In the genomic region with DNA sequence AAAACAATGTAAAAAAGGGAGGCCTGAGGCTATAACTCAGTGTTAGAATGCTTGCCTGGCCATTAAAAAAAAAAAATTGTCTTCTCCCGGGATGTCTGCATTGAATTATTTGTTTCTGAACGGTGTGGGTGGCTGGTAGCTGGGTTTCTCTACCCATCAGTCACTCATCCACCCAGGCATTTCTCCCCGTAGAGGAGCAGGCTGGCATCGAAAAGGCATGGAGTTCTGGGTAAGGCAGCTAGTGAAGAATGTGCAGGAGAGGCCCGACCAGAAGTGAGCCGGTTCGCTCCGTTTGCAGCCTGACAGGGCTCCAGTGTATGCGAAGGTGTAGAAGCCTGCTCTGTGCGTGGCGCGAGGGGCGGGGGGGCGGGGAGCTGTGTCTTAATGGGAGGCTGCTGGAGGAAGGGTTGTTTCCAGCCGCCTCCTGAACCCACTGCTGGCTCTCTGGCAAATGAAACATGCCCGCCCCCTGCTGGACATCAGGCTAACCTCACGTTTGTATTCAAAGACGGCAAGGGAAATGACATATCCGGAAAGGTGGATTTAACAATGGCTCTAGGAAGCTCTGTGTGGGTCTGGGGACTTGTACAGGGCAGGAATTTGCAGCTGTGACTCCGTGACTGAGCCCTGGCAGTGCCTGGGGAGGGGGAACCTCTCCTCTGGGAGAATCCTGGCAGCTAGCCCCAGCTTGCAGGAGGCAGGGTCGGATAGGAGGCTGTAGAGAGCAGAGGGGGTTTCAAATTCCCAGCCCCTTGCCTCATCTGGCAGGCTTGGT, we compare ENCODE assay signal across 8 mouse cellular contexts. TPM values are rescaled to one million over a fixed set of nuclear protein-coding genes. Genes with fewer than 3 reads are reported as not detected.
A peak's percentile ranks its signal among the peaks of the same experiment; 100 is the strongest.
DNase-seq lines count a peak whose midpoint lies in the region; ATAC-seq and TF ChIP-seq lines count a peak whose summit lies in the region.

No protein-coding gene starts in this region.

- ATAC-seq in hindbrain, postnatal 0 days: peak; percentile 83

- DNase-seq in R1 (ENCODE audit: low read depth, low spot score): peak; percentile 89
- peak; percentile 95 to 97 for DNase-seq in cerebellum, postnatal 25 days
- DNase-seq in gastrocnemius, adult 2 months: peak; percentile 87
- DNase-seq in hindbrain, postnatal 0 days (ENCODE audit: low spot score): peak; percentile 95
- DNase-seq in left cerebral cortex, adult 18-20 months (ENCODE audit: low spot score in 2 of 2): peak; percentile 93 to 96
- DNase-seq in right cerebral cortex, adult 2 months (ENCODE audit: low spot score in 2 of 2): peak; percentile 97
- peak; percentile 75 for DNase-seq in urinary bladder, postnatal 10 days (ENCODE audit: low spot score)

- H3K4me3 ChIP-seq in gastrocnemius, adult 2 months: peak overlapping the region; percentile 32; the same call in 1 of the 2 replicates
- H3K4me3 ChIP-seq in hindbrain, postnatal 0 days (ENCODE audit: low read length): no peak overlapping the region
- H3K4me3 ChIP-seq in megakaryocyte, embryonic 14.5 days (replicated peaks): peak overlapping the region; percentile 86

- H3K9me3 ChIP-seq in hindbrain, postnatal 0 days (ENCODE audit: low read length): no peaks in the 10 kb centered on the region
- peaks cover 4% of the 10 kb centered on the region for H3K9me3 ChIP-seq in megakaryocyte, embryonic 14.5 days

- 4% methylated on average over 21 of the region's 21 CpGs for WGBS in hindbrain, postnatal 0 days

- peak overlapping the region; percentile 40 for H3K4me2 ChIP-seq in hindbrain, postnatal 0 days (ENCODE audit: low read depth, low read length)

- no peaks in the 10 kb centered on the region for H3K27me3 ChIP-seq in hindbrain, postnatal 0 days (ENCODE audit: insufficient read depth, low read length)
- peaks cover 78% of the 10 kb centered on the region for H3K27me3 ChIP-seq in megakaryocyte, embryonic 14.5 days (replicated peaks)

- intact Hi-C loops in gastrocnemius, adult 2 months (cut with DNase I): loop anchor here (1.0 kb wide), 1 partner anchor 88 kb away; no protein-coding TSS in a partner anchor

- TF ChIP-seq CTCF in gastrocnemius, adult 2 months (IDR thresholded peaks at IDR 0.05): peak; percentile 87
- TF ChIP-seq CTCF in hindbrain, postnatal 0 days (IDR thresholded peaks at IDR 0.05; ENCODE audit: low read depth): peak; percentile 93

- no peaks in the 10 kb centered on the region for H3K36me3 ChIP-seq in hindbrain, postnatal 0 days (ENCODE audit: insufficient read depth, low read length)
- no peaks in the 10 kb centered on the region for H3K36me3 ChIP-seq in megakaryocyte, embryonic 14.5 days (replicated peaks; ENCODE audit: low read length)

- peaks cover 18% of the 10 kb centered on the region for H3K4me1 ChIP-seq in hindbrain, postnatal 0 days (ENCODE audit: insufficient read depth, low read length)
- H3K4me1 ChIP-seq in megakaryocyte, embryonic 14.5 days: peaks cover 10% of the 10 kb centered on the region

- H3K9ac ChIP-seq in hindbrain, postnatal 0 days (replicated peaks; ENCODE audit: low read length): no peak overlapping the region; the same call in 1 of the 2 replicates

- H3K27ac ChIP-seq in gastrocnemius, adult 2 months: no peak overlapping the region; the same call in 1 of the 2 replicates
- peak overlapping the region; percentile 43 for H3K27ac ChIP-seq in hindbrain, postnatal 0 days

RNA-seq across cellular contexts. Expression of gene Laptm5, which starts 34.5 kb away (rescaled TPM):
- total RNA-seq in gastrocnemius, adult 2 months (2021): 1 to 10 TPM; 2.5 to 5.3 TPM
- 42.8 and 71.4 TPM in 2 replicates for total RNA-seq in hindbrain, postnatal 0 days (2014; rRNA removed)
- polyA plus RNA-seq in hindbrain, postnatal 0 days (2015; fragmentation: Nextera tagmentation; extraction: Ambion mirVana): 40.8 and 43.1 TPM in 2 replicates
- 10 to 100 TPM; 34.2 to 35.2 TPM for total RNA-seq in left cerebral cortex, adult 18-20 months (2021)
- polyA plus RNA-seq in megakaryocyte, embryonic 14.5 days (2012; ENCODE audit: insufficient read depth, low replicate concordance): 2,077 and 24,581 TPM in 2 replicates
